Mouse (Mus musculus): Measurements from ENCODE around the gene Vps13c.

- TF ChIP-seq POLR2A (IDR thresholded peaks at IDR 0.05; ENCODE audit: low read depth, low read length) (no peak), USF1 (IDR thresholded peaks at IDR 0.05; ENCODE audit: low read depth, low read length) (no peak), MAFK (IDR thresholded peaks at IDR 0.05; ENCODE audit: insufficient replicate concordance, low read length) (no peak), RCOR1 (conservative IDR thresholded peaks at IDR 0.05; ENCODE audit: low read depth, low read length) (no peak), ZKSCAN1 (IDR thresholded peaks at IDR 0.05; ENCODE audit: borderline replicate concordance, low read depth, low read length) (no peak), USF2 (conservative IDR thresholded peaks at IDR 0.05; ENCODE audit: low read depth, low read length) (no peak), CTCF (conservative IDR thresholded peaks at IDR 0.05 in 1 of 2, IDR thresholded peaks at IDR 0.05 in 1 of 2; ENCODE audit: low read depth in 2 of 2, low read length in 2 of 2) (no peak)
These were observed 5.5 kb downstream of the Vps13c start for GRCm38 (mm10) chr9:67845648-67846047.
